Mouse (Mus musculus) lung, postnatal 25 days (tissue): ENCODE measurements around the gene Hmga1.
A peak's percentile ranks its signal among the peaks of the same experiment; 100 is the strongest.

ENCODE experiments used
- DNase-seq: peaks from one replicate; pipeline ENCODE4 v3.0.0; 2022; ENCODE audit warnings: low spot score

Gene Hmga1

GRCm38 (mm10) chr17:27560926-27561480 lies 4.7 kb downstream of the Hmga1 start:
- no peak for DNase-seq

- DNase-seq: no peak
Observed at GRCm38 (mm10) chr17:27561809-27562526, 5.7 kb downstream of the Hmga1 start.

GRCm38 (mm10) chr17:27563771-27564244 lies 7.5 kb downstream of the Hmga1 start:
- DNase-seq: no peak

GRCm38 (mm10) chr17:27564391-27565162 lies 8.3 kb downstream of the Hmga1 start:
- no peak for DNase-seq

- peak; percentile 95 for DNase-seq
Observed at GRCm38 (mm10) chr17:27565163-27565941, 9.1 kb downstream of the Hmga1 start, which contains the start of gene AI413582. Gene AI413582, minus strand, starts transcription at chr17:27565756.

- DNase-seq: no peak
Observed at GRCm38 (mm10) chr17:27565942-27566267, 9.6 kb downstream of the Hmga1 start.

GRCm38 (mm10) chr17:27568228-27568627 lies 11.9 kb downstream of the Hmga1 start:
- DNase-seq: no peak

- DNase-seq: no peak
Observed at GRCm38 (mm10) chr17:27571315-27571714, 15.0 kb downstream of the Hmga1 start.

GRCm38 (mm10) chr17:27573772-27574320 lies 17.5 kb downstream of the Hmga1 start:
- no peak for DNase-seq

- DNase-seq: peak; percentile 47
Observed at GRCm38 (mm10) chr17:27574470-27575115, 18.3 kb downstream of the Hmga1 start.

GRCm38 (mm10) chr17:27575116-27575776 lies 18.9 kb downstream of the Hmga1 start:
- no peak for DNase-seq

GRCm38 (mm10) chr17:27576056-27576455 lies 19.8 kb downstream of the Hmga1 start:
- DNase-seq: no peak

GRCm38 (mm10) chr17:27577468-27577867 lies 21.2 kb downstream of the Hmga1 start:
- DNase-seq: no peak

GRCm38 (mm10) chr17:27578487-27578886 lies 22.2 kb downstream of the Hmga1 start:
- no peak for DNase-seq

- no peak for DNase-seq
Observed at GRCm38 (mm10) chr17:27579816-27580215, 23.5 kb downstream of the Hmga1 start.

- DNase-seq: no peak
Observed at GRCm38 (mm10) chr17:27580392-27581068, 24.2 kb downstream of the Hmga1 start.

- no peak for DNase-seq
Observed at GRCm38 (mm10) chr17:27583185-27583894, 27.0 kb downstream of the Hmga1 start.

GRCm38 (mm10) chr17:27586661-27587060 lies 30.4 kb downstream of the Hmga1 start:
- DNase-seq: no peak

GRCm38 (mm10) chr17:27587252-27587651 lies 31.0 kb downstream of the Hmga1 start:
- DNase-seq: no peak

GRCm38 (mm10) chr17:27588231-27588630 lies 31.9 kb downstream of the Hmga1 start:
- no peak for DNase-seq
